Mouse (Mus musculus): Measurements from ENCODE around the gene Nr1h4.
"Not testable (repeated sequence)": the region's sequence is repeated elsewhere in the genome, so short reads cannot be mapped to it uniquely, and the experiment has no call there.

Gene Nr1h4

GRCm38 (mm10) chr10:89532929-89533727, at the start of gene Nr1h4:
Gene Nr1h4, minus strand, starts transcription at chr10:89533585.
- peak; percentile 83 for DNase-seq

GRCm38 (mm10) chr10:89578801-89579200, 45.4 kb upstream of the Nr1h4 start:
- DNase-seq = no peak

- no peak for DNase-seq
Observed at GRCm38 (mm10) chr10:89577666-89578065, 44.3 kb upstream of the Nr1h4 start.

GRCm38 (mm10) chr10:89573421-89573820, 40.0 kb upstream of the Nr1h4 start:
- DNase-seq = no peak

- DNase-seq = no peak
Observed at GRCm38 (mm10) chr10:89572946-89573345, 39.6 kb upstream of the Nr1h4 start.

GRCm38 (mm10) chr10:89567391-89567790, 34.0 kb upstream of the Nr1h4 start:
- DNase-seq = no peak

GRCm38 (mm10) chr10:89565301-89566022, 32.1 kb upstream of the Nr1h4 start:
- DNase-seq = no peak

- DNase-seq = no peak
Observed at GRCm38 (mm10) chr10:89562113-89562512, 28.7 kb upstream of the Nr1h4 start.

GRCm38 (mm10) chr10:89559351-89559750, 26.0 kb upstream of the Nr1h4 start:
- no peak for DNase-seq

- DNase-seq = not testable (repeated sequence)
Observed at GRCm38 (mm10) chr10:89554885-89555284, 21.5 kb upstream of the Nr1h4 start.

- not testable (repeated sequence) for DNase-seq
Observed at GRCm38 (mm10) chr10:89553855-89554254, 20.5 kb upstream of the Nr1h4 start.

- no peak for DNase-seq
Observed at GRCm38 (mm10) chr10:89553015-89553414, 19.6 kb upstream of the Nr1h4 start.

GRCm38 (mm10) chr10:89551657-89552056, 18.3 kb upstream of the Nr1h4 start:
- DNase-seq = no peak

GRCm38 (mm10) chr10:89548028-89548427, 14.6 kb upstream of the Nr1h4 start:
- no peak for DNase-seq

- no peak for DNase-seq
Observed at GRCm38 (mm10) chr10:89546989-89547388, 13.6 kb upstream of the Nr1h4 start.

GRCm38 (mm10) chr10:89543867-89544266, 10.5 kb upstream of the Nr1h4 start:
- DNase-seq = no peak

GRCm38 (mm10) chr10:89542321-89542720, 8.9 kb upstream of the Nr1h4 start:
- DNase-seq = no peak

- DNase-seq = no peak
Observed at GRCm38 (mm10) chr10:89532451-89532850, 934 bp downstream of the Nr1h4 start.

- no peak for DNase-seq
Observed at GRCm38 (mm10) chr10:89531976-89532375, 1.4 kb downstream of the Nr1h4 start.

GRCm38 (mm10) chr10:89531194-89531634, 2.2 kb downstream of the Nr1h4 start:
- DNase-seq = no peak

- DNase-seq = no peak
Observed at GRCm38 (mm10) chr10:89527054-89527453, 6.3 kb downstream of the Nr1h4 start.

- no peak for DNase-seq
Observed at GRCm38 (mm10) chr10:89525823-89526222, 7.6 kb downstream of the Nr1h4 start.

- no peak for DNase-seq
Observed at GRCm38 (mm10) chr10:89522481-89522880, 10.9 kb downstream of the Nr1h4 start.

GRCm38 (mm10) chr10:89521790-89522431, 11.5 kb downstream of the Nr1h4 start:
- DNase-seq = no peak
